Mouse (Mus musculus) G1E (cell line): ENCODE results near the gene Mlf2.

Experiments
- CTCF ChIP-seq: IDR thresholded peaks from 2 replicates; pipeline ENCODE4 v1.5.1; 2012; ENCODE audit warnings: low read depth, low read length, inconsistent platforms, mixed read lengths
- GATA1 ChIP-seq: IDR thresholded peaks from 2 replicates; pipeline ENCODE4 v1.6.1; 2012; ENCODE audit warnings: borderline replicate concordance, low read length, inconsistent platforms, mixed read lengths
- GATA2 ChIP-seq: IDR thresholded peaks from 2 replicates; pipeline ENCODE4 v1.6.1; 2012; ENCODE audit warnings: low read depth, low read length, inconsistent platforms, borderline replicate concordance
- POLR2AphosphoS5 ChIP-seq: IDR thresholded peaks from 2 replicates; pipeline ENCODE4 v1.6.1; 2012; ENCODE audit warnings: low read depth, low read length, inconsistent platforms; ENCODE audit not compliant: insufficient replicate concordance
- TAL1 ChIP-seq: conservative IDR thresholded peaks from 2 replicates; pipeline ENCODE4 v1.6.1; 2012; ENCODE audit warnings: low read depth, low read length, inconsistent platforms, mixed read lengths

- TF ChIP-seq CTCF (no peak), TAL1 (no peak), GATA2 (no peak), GATA1 (no peak), POLR2AphosphoS5 (no peak)
These were observed 47.8 kb upstream of the Mlf2 start for GRCm38 (mm10) chr6:124883351-124883750.
